In genomic region chr19:57055215-57056120, GRCm38 (mm10) we compare ENCODE assay signal across 12 mouse cellular contexts. TPM values are rescaled to one million over a fixed set of nuclear protein-coding genes. Genes with fewer than 3 reads are reported as not detected.
DNase-seq lines count a peak whose midpoint lies in the region; ATAC-seq lines count a peak whose summit lies in the region.
"Had no signal": no experiment of that assay in that cellular context is flagged by ENCODE, and none has a peak within 500 bp of the region (broad histone marks: within the 10 kb centered on the region; RNA-seq: fewer than 3 reads in every experiment).

No protein-coding gene starts in this region.

- peak; percentile 53 for ATAC-seq in frontal cortex, adult (ENCODE audit: low TSS enrichment)
- no peak for ATAC-seq in hindbrain, embryonic 13.5 days (ENCODE audit: low FRiP score)
- ATAC-seq in hindbrain, embryonic 11.5 days (ENCODE audit: low FRiP score), result no peak
- no peak for ATAC-seq in megakaryocyte-erythroid progenitor cell, adult 5-6 weeks (replicated peaks; ENCODE audit: low FRiP score, low TSS enrichment, poor library complexity, severe bottlenecking)

- H3K4me1 ChIP-seq in hindbrain, embryonic 13.5 days (replicated peaks), result 0 out of 2 replicates have a peak, but pooled peaks cover 6% of the 10 kb centered on the region
- H3K4me1 ChIP-seq in hindbrain, embryonic 11.5 days (replicated peaks; ENCODE audit: control insufficient read depth, insufficient read depth, low read length), result no peaks in the 10 kb centered on the region

- 90% methylated on average over 16 of the region's 16 CpGs for WGBS in hindbrain, embryonic 13.5 days
- WGBS in hindbrain, embryonic 11.5 days, result 91% methylated on average over 16 of the region's 16 CpGs

- no peak for DNase-seq in frontal cortex, postnatal 14 days (ENCODE audit: low spot score in 2 of 2)
- peak; percentile 78 for DNase-seq in 3134 (ENCODE audit: extremely low read depth, insufficient read length, low spot score)
- peak; percentile 95 for DNase-seq in NIH3T3 (ENCODE audit: low read depth)
- peak; percentile 86 for DNase-seq in brain, adult 2 months (ENCODE audit: low read depth, low spot score)
- no peak for DNase-seq in hindbrain, embryonic 11.5 days (ENCODE audit: low spot score)
- DNase-seq: kidney, adult 11 months; spleen, adult 18-20 months had no signal

- peaks cover 4% of the 10 kb centered on the region; the same call in 1 of the 2 replicates for H3K9me3 ChIP-seq in hindbrain, embryonic 13.5 days
- no peaks in the 10 kb centered on the region for H3K9me3 ChIP-seq in hindbrain, embryonic 11.5 days (ENCODE audit: control insufficient read depth, low read length)

- no peak overlapping the region for H3K4me3 ChIP-seq in hindbrain, embryonic 13.5 days
- no peak overlapping the region for H3K4me3 ChIP-seq in hindbrain, embryonic 11.5 days (ENCODE audit: low read depth, low read length)

- H3K27me3 ChIP-seq in hindbrain, embryonic 13.5 days, result 0 out of 2 replicates have a peak, but pooled peaks cover 3% of the 10 kb centered on the region
- H3K27me3 ChIP-seq in hindbrain, embryonic 11.5 days (ENCODE audit: control insufficient read depth, insufficient read depth, low read length), result no peaks in the 10 kb centered on the region

- no peak overlapping the region for H3K9ac ChIP-seq in hindbrain, embryonic 13.5 days
- no peak overlapping the region for H3K9ac ChIP-seq in hindbrain, embryonic 11.5 days (ENCODE audit: low read depth, low read length)

- peaks cover 11% of the 10 kb centered on the region for H3K36me3 ChIP-seq in hindbrain, embryonic 13.5 days
- H3K36me3 ChIP-seq in hindbrain, embryonic 11.5 days (ENCODE audit: control insufficient read depth, insufficient read depth, low read length), result no peaks in the 10 kb centered on the region

- H3K4me2 ChIP-seq in hindbrain, embryonic 13.5 days, result no peak overlapping the region
- no peak overlapping the region for H3K4me2 ChIP-seq in hindbrain, embryonic 11.5 days (replicated peaks; ENCODE audit: low read depth, low read length)

- no peak overlapping the region for H3K27ac ChIP-seq in hindbrain, embryonic 13.5 days
- H3K27ac ChIP-seq in hindbrain, embryonic 11.5 days (ENCODE audit: low read depth, low read length), result no peak overlapping the region
- H3K27ac ChIP-seq: macrophage had no signal

RNA-seq across cellular contexts. Expression of gene Afap1l2, which starts 47.4 kb away (rescaled TPM):
- 9.5 and 12.2 TPM in 2 replicates for polyA plus RNA-seq in hindbrain, embryonic 13.5 days (2015; fragmentation: Nextera tagmentation; extraction: Ambion mirVana)
- 3.7 and 5.5 TPM in 2 replicates for polyA plus RNA-seq in hindbrain, embryonic 11.5 days (2014; fragmentation: Nextera tagmentation; extraction: Ambion mirVana)
- not detected in 2 replicates for total RNA-seq in megakaryocyte-erythroid progenitor cell, adult 5-6 weeks (2014; fragmentation: Nextera tagmentation)
- 0.47 TPM in 1 of 2 replicates, not detected in the other for total RNA-seq in megakaryocyte-erythroid progenitor cell, adult 5-6 weeks (2017)
- total RNA-seq: monocyte, adult 5-6 weeks had no signal
- polyA plus RNA-seq: macrophage had no signal

Comparison
In these comparisons a context has a peak if more than half of its experiments do, and no peak if none do; other contexts are left out.
1. DNase-seq: peak in 3134 (single experiment), NIH3T3 (single experiment) and brain, adult 2 months (single experiment); none in frontal cortex, postnatal 14 days (0 of 2) and hindbrain, embryonic 11.5 days (single experiment).